Mouse (Mus musculus): ENCODE data around the gene Galt. TPM values are rescaled to one million over a fixed set of nuclear protein-coding genes. Genes with fewer than 3 reads are reported as not detected.
A peak's percentile ranks its signal among the peaks of the same experiment; 100 is the strongest.

Gene Galt
- polyA plus RNA-seq, 1 experiment from 2014 or later, result 75.2 TPM

GRCm38 (mm10) chr4:41711705-41712375 is 43.2 kb upstream of the Galt start:
- 75% methylated on average over 16 of the region's 16 CpGs for WGBS
- no peak for TF ChIP-seq CTCF (IDR thresholded peaks at IDR 0.05; ENCODE audit: low read depth)

DNA sequence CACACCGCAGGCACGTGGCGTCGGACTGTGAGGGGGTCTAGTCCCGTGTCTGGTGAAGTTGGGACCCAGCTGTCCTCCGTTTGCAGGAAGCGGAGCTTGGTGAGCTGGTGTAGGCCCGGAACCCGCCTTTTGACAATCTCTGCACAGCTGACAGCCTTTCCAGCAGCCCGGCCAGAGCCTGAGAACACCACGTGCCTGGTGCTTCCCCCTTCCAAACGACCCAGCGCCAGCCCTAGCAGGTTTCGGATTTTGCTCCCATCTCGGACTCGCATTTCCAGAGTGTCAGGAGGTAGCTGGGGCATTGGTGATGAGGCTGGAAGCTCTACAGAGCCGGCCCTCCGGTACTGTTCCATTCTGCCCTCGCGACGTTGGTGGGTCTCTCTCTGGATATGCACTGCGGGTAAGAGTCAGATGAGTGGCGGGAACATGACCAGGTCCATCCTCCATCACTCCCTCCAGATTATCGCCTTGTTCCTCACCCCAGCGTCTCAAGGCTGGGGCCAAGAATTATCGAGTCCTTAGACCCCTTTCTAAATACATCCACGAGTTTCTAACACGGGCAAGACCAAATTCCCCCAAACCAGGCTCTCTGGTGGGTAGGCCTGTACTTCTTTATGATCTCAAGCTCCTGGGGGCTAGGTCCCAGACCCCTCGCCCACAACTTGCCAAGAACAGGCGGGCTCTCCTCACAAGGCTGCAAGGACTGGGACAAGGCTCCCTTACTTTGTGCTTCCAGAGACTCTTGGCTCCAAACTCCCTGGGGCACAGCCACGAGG is 42.4 kb upstream of the Galt start:
- 0 out of 2 replicates have a peak, but pooled peaks cover 9% of the 10 kb centered on the region for H3K36me3 ChIP-seq (ENCODE audit: insufficient read depth, low read length)
- peak overlapping the region; percentile 93 for H3K9ac ChIP-seq (ENCODE audit: low read depth, low read length)
- H3K4me2 ChIP-seq (ENCODE audit: low read length), result peak overlapping the region; percentile 92
- ATAC-seq (replicated peaks; ENCODE audit: low FRiP score, low read depth) (0 out of 2 replicates have a peak, but pooled peaks have one; percentile 8), DNase-seq (ENCODE audit: low spot score) (peak; percentile 25)
- no peak for TF ChIP-seq CTCF (IDR thresholded peaks at IDR 0.05; ENCODE audit: low read depth)
- no peaks in the 10 kb centered on the region for H3K9me3 ChIP-seq (replicated peaks; ENCODE audit: low read length)
- H3K27ac ChIP-seq, result peak overlapping the region; percentile 70
- WGBS, result 36% methylated on average over 31 of the region's 31 CpGs
- peaks cover 21% of the 10 kb centered on the region for H3K4me1 ChIP-seq (replicated peaks; ENCODE audit: insufficient read depth, low read length)
- H3K27me3 ChIP-seq (ENCODE audit: insufficient read depth, low read length), result no peaks in the 10 kb centered on the region
- H3K4me3 ChIP-seq (replicated peaks; ENCODE audit: low read depth, low read length), result peak overlapping the region; percentile 80

More at GRCm38 (mm10) chr4:41711705-41712375, 43.2 kb upstream of the Galt start:
- Histone ChIP-seq H3K9me3 (replicated peaks; ENCODE audit: low read length) (no peaks in the 10 kb centered on the region), H3K27ac (no peak overlapping the region), H3K27me3 (ENCODE audit: insufficient read depth, low read length) (no peaks in the 10 kb centered on the region), H3K9ac (ENCODE audit: low read depth, low read length) (peak overlapping the region; percentile 93; the same call in 1 of the 2 replicates), H3K4me2 (ENCODE audit: low read length) (peak overlapping the region; percentile 92), H3K36me3 (ENCODE audit: insufficient read depth, low read length) (0 out of 2 replicates have a peak, but pooled peaks cover 5% of the 10 kb centered on the region), H3K4me3 (replicated peaks; ENCODE audit: low read depth, low read length) (peak overlapping the region; percentile 80), H3K4me1 (replicated peaks; ENCODE audit: insufficient read depth, low read length) (peaks cover 21% of the 10 kb centered on the region)
- DNase-seq (ENCODE audit: low spot score) (no peak), ATAC-seq (replicated peaks; ENCODE audit: low FRiP score, low read depth) (no peak)

DNA sequence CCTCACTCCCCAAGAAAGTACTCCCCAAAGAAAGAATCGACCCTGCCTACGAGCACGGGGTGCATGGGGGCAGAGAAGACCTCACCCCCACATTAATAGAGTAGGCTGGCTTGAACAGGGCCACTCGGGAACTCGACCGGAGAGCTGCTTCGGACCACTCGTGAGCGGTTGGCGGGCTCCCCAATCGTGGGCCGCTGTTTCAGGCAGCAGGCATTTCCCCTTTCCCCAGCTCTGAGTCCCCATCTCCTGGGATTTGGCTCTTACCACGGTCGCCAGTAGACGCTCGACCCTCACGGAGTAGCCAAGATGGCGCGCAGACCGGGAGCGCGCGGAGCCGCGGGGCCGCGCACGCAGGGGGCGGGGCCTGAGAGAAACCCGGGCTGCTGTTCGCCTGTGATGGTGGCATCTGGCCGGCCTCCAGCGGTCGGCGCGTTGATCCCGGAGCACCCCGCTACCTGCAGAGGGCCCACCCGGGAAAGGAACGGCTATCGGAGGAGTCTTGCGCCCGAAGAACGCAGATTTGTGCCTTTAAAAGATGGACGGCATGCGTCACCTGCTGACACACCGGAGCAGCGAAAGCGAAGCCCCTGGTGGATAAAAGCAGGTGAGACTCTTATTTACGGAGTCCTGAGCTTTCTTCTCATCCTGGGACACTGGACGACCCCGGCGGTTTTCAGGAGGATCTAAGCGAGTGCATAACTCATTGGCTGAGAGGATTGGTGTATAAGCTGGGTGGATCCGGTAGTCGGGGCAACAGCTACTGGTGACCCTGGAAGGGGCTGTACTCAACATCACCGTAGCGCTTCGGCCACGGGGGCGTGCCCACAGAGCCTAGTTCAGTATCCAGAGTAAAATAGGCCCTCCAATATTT is 41.6 kb upstream of the Galt start, which contains the start of gene Rpp25l:
Gene Rpp25l (minus strand): TSS at position 338 of the 871 bp plus-strand sequence.
- Histone ChIP-seq H3K27ac (peak within 1 kb of the TSS; percentile 70), H3K9me3 (replicated peaks; ENCODE audit: low read length) (no peaks in the 10 kb centered on the region), H3K27me3 (ENCODE audit: insufficient read depth, low read length) (no peaks in the 10 kb centered on the region), H3K4me3 (replicated peaks; ENCODE audit: low read depth, low read length) (peak within 1 kb of the TSS; percentile 80), H3K4me2 (ENCODE audit: low read length) (peak within 1 kb of the TSS; percentile 92), H3K9ac (ENCODE audit: low read depth, low read length) (peak within 1 kb of the TSS; percentile 93), H3K4me1 (replicated peaks; ENCODE audit: insufficient read depth, low read length) (peaks cover 21% of the 10 kb centered on the region), H3K36me3 (ENCODE audit: insufficient read depth, low read length) (peaks cover 14% of the 10 kb centered on the region; the same call in 1 of the 2 replicates)
- DNase-seq (ENCODE audit: low spot score) (peak; percentile 79), ATAC-seq (replicated peaks; ENCODE audit: low FRiP score, low read depth) (peak; percentile 65)
- under 1% methylated on average over 61 of the region's 61 CpGs for WGBS
- peak; percentile 38; the same call in 1 of the 2 replicates for TF ChIP-seq CTCF (IDR thresholded peaks at IDR 0.05; ENCODE audit: low read depth)

- Histone ChIP-seq H3K36me3 (ENCODE audit: insufficient read depth, low read length) (peaks cover 22% of the 10 kb centered on the region), H3K9me3 (replicated peaks; ENCODE audit: low read length) (no peaks in the 10 kb centered on the region), H3K4me3 (replicated peaks; ENCODE audit: low read depth, low read length) (peak overlapping the region; percentile 80), H3K9ac (ENCODE audit: low read depth, low read length) (no peak overlapping the region), H3K4me2 (ENCODE audit: low read length) (peak overlapping the region; percentile 92), H3K4me1 (replicated peaks; ENCODE audit: insufficient read depth, low read length) (peaks cover 21% of the 10 kb centered on the region), H3K27me3 (ENCODE audit: insufficient read depth, low read length) (no peaks in the 10 kb centered on the region), H3K27ac (no peak overlapping the region)
- peak; percentile 86 for TF ChIP-seq CTCF (IDR thresholded peaks at IDR 0.05; ENCODE audit: low read depth)
- peak; percentile 87 for DNase-seq (ENCODE audit: low spot score)
- 13% methylated on average over 8 of the region's 8 CpGs for WGBS
- ATAC-seq (replicated peaks; ENCODE audit: low FRiP score, low read depth), result no peak
These were observed 40.8 kb upstream of the Galt start for GRCm38 (mm10) chr4:41714276-41714675.

DNA sequence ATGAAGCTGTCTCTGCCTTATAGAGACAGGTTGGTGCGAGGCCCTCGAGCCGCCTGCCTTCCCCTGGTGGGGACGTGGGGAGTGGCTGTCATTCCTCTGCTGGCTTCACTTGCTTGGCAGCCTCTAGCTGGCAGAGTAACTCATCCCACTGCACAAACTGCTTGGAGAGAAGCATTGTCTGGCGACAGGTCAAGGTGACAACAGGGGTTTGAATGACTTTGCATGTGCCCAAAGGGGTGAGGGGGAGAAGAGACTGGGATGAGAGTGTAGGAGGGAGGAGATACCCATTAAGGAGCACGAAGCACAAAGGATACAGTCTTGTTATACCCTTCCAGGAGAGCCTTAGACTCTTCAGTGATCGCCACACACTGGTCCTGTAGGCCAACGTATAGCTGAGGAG is 39.9 kb upstream of the Galt start:
- whole genome bisulfite sequencing, result 74% methylated on average over 8 of the region's 8 CpGs
- Histone ChIP-seq H3K4me2 (ENCODE audit: low read length) (no peak overlapping the region), H3K36me3 (ENCODE audit: insufficient read depth, low read length) (peaks cover 28% of the 10 kb centered on the region), H3K9me3 (replicated peaks; ENCODE audit: low read length) (no peaks in the 10 kb centered on the region), H3K9ac (ENCODE audit: low read depth, low read length) (no peak overlapping the region), H3K4me1 (replicated peaks; ENCODE audit: insufficient read depth, low read length) (peaks cover 21% of the 10 kb centered on the region), H3K27ac (no peak overlapping the region), H3K27me3 (ENCODE audit: insufficient read depth, low read length) (no peaks in the 10 kb centered on the region), H3K4me3 (replicated peaks; ENCODE audit: low read depth, low read length) (no peak overlapping the region)
- no peak for TF ChIP-seq CTCF (IDR thresholded peaks at IDR 0.05; ENCODE audit: low read depth)
- ATAC-seq (replicated peaks; ENCODE audit: low FRiP score, low read depth) (no peak), DNase-seq (ENCODE audit: low spot score) (no peak)
